Mouse (Mus musculus) c-Kit-positive CD71-positive TER-119-positive erythroid progenitor cells, embryonic 14.5 days (primary cell): ENCODE data around the gene Tprg.
A peak's percentile ranks its signal among the peaks of the same experiment; 100 is the strongest.

Source experiments
- DNase-seq: peaks from one replicate; pipeline ENCODE4 v3.0.0-alpha.2; 2013; ENCODE audit warnings: low spot score

Tprg gene

DNA sequence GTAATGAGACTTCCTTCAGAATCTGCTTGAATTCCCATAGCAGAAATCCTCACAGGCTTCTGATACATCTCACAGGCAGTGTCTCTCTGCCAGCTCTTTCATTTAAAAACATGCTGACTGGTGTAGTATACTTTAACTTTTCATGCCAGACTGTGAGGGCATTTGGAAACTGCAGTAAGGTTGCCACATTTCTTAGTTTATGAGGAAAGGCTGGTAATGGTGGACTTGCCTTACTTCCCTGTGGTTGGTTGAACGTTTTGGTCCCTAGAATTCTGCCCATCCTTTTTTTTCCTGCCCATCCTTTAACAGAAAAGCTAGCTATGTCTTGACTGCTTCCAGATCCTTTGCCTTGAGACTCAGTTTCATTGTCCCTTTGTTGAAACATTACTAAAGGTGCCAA, 138.8 kb downstream of the Tprg start:
- no peak for DNase-seq

- DNase-seq: peak; percentile 1
Measured at GRCm38 (mm10) chr16:25426261-25426660, 139.6 kb downstream of the Tprg start.

DNA sequence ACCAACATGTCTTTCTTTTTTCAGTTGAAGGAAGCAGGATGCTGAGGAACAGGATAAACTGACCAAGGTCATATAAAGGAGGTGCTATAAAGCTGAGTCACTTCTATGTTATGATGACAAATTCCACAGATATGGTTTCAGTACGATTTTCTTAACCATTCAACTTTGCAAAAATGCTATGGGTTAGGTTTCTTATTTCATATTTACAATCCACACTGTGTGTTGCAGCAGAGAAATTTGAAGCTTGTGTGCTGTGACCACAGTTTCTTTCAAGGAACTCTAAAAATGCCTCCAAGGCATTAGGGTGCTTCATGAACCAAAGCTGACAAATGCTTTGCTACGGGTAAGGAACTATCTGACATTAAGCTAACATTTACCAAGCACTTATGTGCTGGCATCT, 153.4 kb downstream of the Tprg start:
- DNase-seq: no peak

GRCm38 (mm10) chr16:25445580-25445979, 159.0 kb downstream of the Tprg start:
- DNase-seq: no peak

DNA sequence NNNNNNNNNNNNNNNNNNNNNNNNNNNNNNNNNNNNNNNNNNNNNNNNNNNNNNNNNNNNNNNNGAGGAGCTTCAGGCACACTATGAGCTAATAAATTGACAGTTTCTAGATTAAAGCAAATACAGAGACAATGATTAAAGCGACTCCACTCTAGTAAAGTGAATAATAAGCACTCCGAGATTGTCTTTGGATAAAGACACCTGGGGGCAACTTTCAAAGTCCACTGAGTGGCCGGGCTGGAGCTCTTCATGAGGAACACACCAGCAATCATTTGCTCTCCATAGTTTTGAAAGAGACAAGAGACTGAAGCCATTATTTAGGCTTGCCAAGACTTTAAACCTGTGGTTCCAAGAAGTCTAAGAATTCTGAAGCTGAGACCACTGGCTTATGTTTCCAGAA, 164.9 kb downstream of the Tprg start:
- DNase-seq: no peak

DNA sequence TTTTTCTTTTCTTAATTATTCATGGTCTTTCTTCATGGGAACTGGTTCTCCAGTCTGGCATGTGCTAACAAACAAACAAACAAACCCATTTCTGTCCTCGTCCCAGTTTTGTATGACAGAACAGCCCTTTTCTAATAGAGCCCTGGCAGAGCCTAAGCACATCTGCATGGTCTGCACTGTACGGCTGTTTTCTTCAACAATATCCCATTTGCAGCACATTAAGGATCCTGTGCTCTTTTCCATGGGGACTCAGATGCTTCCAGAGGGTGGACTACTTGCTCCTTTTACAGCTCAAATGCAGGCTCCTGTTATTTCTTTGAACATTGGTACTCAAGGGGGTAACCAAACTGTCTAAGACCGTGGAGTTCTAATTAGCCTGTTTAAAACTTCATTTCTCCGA, 178.1 kb downstream of the Tprg start:
- DNase-seq: no peak

GRCm38 (mm10) chr16:25465435-25466139, 179.0 kb downstream of the Tprg start:
- DNase-seq: no peak

DNA sequence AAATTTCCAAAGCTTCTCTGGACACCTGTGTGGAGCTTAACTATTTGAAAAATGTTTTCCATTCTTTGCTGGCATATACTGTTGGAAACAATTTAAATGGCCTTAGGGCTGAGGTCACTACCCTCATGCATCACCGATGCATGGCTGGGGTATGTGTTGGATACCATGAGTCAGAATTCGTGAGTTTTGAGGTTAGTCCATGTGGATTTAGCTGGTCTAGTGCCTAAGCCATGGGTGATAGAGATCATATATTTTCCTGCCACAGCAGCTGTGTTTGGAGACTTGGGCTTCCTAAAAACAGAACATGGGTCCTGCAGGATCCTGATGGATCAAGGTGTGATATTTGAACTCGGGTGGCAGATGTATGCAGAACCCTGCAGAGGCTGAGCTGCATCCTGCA, 181.4 kb downstream of the Tprg start:
- no peak for DNase-seq

- DNase-seq: no peak
Measured at GRCm38 (mm10) chr16:25468662-25469061, 182.0 kb downstream of the Tprg start.
